Mouse (Mus musculus): ENCODE data around the gene Asic1. TPM values are rescaled to one million over a fixed set of nuclear protein-coding genes. Genes with fewer than 3 reads are reported as not detected.
A peak's percentile ranks its signal among the peaks of the same experiment; 100 is the strongest.

Gene Asic1
- polyA plus RNA-seq (2012; rRNA removed), result 0.19 and 0.22 TPM in 2 replicates

- peak; percentile 53 for DNase-seq (ENCODE audit: low spot score)
Measured at GRCm38 (mm10) chr15:99670154-99670821, at the start of gene Asic1. Asic1 (plus strand) TSS chr15:99670368.

DNA sequence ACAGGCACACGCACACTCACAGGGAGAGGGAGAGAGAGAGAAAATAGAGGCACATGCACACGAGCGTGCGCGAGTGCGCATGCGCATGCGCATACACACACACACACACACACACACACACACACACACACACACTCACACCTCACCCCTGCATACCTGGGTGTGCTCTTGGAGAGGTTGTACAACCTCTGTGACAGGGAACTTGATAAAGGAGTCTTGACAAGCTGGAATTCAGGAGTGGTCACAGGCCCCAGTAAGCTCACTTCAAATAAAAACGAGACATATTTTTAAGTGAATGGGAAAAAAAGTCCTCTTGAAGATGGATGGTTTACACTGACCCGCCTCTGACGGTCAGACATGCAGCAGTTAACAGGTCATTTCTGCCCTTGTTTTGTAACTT is 48.1 kb upstream of the Asic1 start:
- no peak for DNase-seq (ENCODE audit: low spot score)

DNA sequence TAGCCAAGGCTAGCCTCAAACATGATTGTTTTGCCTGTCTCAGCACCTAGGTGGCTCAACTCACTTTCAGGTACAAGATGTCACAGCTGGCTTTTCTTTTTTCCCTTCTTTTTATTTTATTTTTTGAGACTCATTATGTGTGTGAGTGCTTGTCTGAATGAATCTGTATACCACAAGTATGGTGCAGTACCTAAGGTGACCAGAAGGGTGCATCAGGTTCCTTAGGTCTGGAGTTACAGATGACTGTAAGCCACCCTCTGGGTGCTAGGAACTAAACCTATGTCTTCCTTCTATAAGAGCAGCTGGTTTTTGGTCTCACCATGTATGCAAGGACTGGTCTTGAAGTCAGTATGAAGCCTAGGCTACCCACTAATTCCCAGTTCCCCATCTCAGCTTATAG is 38.5 kb upstream of the Asic1 start:
- DNase-seq (ENCODE audit: low spot score), result no peak

GRCm38 (mm10) chr15:99634702-99635101 is 35.5 kb upstream of the Asic1 start:
- DNase-seq (ENCODE audit: low spot score), result no peak

- DNase-seq (ENCODE audit: low spot score), result no peak
Measured at GRCm38 (mm10) chr15:99637405-99638123, 32.6 kb upstream of the Asic1 start.

DNA sequence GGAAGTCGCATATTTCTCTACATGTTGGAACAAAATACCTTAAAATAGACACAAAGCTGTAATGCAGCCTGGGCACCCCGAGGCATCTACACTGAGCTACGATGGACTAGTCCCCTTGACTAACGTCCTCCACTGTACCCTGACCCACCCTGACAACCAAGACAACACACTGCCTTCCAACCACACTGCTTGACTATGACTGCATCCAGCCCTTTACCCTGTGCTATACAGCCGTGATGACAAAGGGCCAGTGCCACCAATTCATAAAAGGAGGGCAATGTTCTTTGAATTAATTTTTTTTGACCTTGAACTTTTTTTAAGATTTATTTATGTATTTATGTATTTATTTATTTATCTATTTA is 32.1 kb upstream of the Asic1 start:
- DNase-seq (ENCODE audit: low spot score), result no peak

- DNase-seq (ENCODE audit: low spot score), result no peak
Measured at GRCm38 (mm10) chr15:99642622-99643021, 27.5 kb upstream of the Asic1 start.

DNA sequence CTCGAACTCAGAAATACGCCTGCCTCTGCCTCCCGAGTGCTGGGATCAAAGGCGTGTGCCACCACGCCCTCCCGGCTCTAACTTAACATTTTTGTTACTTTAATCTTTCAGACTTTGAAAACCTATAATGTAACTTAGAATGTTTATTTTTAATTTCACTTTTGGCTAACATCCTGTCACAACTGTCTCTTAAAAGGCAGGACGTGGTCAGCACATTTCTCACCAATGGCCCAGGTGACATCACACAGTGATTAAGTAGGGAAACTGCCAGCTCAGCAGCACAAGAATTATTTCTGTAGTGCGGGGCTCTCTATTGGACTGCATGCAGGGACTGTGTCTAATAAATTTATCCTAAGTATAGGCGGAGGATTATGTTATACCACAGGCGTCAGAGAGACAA is 26.3 kb upstream of the Asic1 start:
- no peak for DNase-seq (ENCODE audit: low spot score)

DNA sequence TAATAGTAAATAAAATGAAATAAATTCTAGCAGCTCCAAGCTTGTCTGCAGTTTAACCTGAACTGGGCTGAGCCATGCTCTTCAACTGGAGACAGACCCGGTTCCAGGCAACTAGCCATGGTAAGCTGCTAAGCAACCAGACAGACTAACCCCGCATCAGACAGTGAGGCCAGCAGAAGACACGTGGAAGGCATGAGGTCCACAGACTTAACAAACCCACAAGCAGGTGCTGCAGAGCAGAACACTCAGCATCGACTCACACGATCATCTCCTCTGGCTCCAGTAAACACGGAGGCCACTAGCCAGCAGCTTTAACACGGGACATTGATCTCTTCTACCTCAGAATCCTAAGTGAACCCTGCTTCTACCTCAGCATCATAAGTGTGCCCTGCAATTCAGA is 25.4 kb upstream of the Asic1 start:
- DNase-seq (ENCODE audit: low spot score), result no peak

DNA sequence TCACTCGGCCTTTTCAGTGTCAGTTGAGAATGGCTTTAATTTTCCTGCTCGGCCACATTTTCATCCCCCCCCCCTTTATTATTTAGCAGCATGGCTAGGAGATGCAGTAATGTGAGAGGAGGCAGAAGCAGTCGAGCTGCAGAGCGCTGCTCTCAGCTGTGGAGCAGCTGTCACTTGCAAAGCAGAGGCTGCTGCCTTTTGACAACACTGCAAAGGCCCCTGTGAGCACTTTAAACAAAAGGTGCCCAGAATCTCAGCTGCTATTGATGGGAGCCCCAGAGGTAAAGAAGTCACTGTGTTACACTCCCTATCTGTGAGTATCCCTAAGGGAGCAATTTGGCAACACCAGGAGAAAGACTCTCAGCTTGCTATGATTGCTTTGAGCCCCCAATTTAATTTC is 21.8 kb upstream of the Asic1 start:
- no peak for DNase-seq (ENCODE audit: low spot score)

- no peak for DNase-seq (ENCODE audit: low spot score)
Measured at GRCm38 (mm10) chr15:99649067-99649761, 21.0 kb upstream of the Asic1 start.

DNA sequence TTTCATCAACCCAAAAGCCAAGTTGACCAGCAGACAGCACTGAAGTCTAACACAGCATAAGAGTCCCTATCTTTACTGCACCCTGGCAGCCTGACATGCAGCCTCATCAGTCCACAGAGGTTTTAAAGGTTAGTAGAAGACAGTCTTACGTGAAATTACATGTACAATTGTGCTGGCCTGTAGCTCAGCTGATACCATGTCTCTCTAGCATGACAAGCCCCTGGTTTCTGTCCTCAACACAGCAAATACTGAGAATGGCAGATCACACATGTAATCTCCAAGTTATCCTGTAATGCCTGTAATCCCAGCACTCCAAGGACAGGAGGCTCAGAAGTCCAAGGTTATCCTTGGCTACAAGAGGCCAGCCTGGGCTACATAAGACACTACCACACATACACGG is 19.9 kb upstream of the Asic1 start:
- DNase-seq (ENCODE audit: low spot score), result no peak

DNA sequence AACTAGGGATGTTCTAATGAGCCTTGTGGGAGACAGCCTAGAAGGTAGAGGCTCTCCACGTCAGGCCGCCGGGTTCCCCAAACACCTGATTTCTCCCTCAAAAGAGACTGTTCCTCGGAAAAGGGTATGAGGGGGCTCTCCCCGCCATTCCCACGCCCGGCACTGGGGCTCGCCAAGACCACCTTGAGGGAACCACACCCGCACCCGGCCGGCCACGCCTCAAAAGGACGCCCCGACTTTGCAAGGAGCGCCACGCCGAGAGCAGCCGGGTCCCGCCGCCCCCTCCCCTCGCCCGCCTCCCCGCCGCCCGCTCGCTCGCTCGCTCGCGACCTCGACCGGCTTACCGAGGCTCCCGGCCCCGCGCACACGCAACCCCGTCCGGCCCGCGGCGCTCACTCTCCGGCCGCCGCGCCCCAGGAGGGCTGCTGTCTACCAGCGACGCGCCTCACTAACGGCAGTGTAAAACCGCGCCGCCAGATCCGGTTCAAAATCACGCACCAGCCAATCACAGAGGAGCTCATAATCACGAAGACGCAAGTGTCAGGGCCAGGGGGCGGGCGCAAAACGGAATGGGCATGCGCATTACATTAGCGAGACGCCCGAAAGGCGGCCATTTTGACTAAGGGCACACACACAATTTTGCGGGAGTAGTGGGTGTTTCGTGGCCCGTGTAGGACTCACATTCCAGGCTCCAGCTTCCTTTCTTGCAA is 18.9 kb upstream of the Asic1 start, which contains the start of gene Racgap1:
Racgap1 (minus strand) TSS at position 494 of the 710 bp plus-strand sequence.
- peak; percentile 83 for DNase-seq (ENCODE audit: low spot score)

GRCm38 (mm10) chr15:99651984-99652872 is 17.9 kb upstream of the Asic1 start:
- DNase-seq (ENCODE audit: low spot score), result no peak

GRCm38 (mm10) chr15:99653291-99653690 is 16.9 kb upstream of the Asic1 start:
- DNase-seq (ENCODE audit: low spot score), result no peak

GRCm38 (mm10) chr15:99653876-99654275 is 16.3 kb upstream of the Asic1 start:
- DNase-seq (ENCODE audit: low spot score), result no peak

DNA sequence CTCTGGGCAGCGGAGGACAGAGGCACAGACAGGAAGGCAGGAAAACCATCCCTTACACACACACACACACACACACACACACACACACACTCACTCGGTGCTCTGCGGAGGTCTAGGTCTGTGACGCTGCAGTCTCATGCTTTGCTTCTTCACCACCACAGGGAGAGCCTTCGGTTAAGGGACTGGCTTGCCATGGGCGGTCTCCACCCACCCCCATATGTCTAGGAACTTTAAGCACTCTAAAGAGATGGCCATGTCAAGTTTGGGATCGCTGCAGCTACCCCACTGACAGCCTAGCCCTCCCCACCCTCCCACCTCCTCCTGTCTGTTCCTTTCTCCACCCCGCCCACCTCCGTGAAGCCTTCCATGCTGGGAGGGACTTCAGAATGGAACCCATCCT is 14.2 kb upstream of the Asic1 start:
- no peak for DNase-seq (ENCODE audit: low spot score)

DNA sequence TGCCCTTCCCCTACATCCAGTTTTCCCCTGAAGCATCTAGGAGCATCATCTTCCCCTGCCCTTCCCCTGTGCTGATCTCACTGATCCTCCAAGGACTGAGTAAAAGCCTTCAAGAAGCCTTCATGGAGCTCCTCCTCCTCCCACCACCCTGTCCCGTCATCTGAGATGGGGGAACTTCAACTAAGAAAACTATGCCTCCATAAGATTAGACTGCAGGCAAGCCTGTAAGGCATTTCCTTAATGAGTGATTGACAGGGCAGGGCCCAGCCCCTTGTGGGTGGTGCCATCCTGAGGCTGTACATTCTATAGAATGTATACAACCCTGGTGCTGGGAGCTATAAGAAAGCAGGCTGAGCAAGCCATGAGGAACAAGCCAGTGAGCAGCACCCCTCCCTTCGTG is 11.7 kb upstream of the Asic1 start:
- DNase-seq (ENCODE audit: low spot score), result no peak

DNA sequence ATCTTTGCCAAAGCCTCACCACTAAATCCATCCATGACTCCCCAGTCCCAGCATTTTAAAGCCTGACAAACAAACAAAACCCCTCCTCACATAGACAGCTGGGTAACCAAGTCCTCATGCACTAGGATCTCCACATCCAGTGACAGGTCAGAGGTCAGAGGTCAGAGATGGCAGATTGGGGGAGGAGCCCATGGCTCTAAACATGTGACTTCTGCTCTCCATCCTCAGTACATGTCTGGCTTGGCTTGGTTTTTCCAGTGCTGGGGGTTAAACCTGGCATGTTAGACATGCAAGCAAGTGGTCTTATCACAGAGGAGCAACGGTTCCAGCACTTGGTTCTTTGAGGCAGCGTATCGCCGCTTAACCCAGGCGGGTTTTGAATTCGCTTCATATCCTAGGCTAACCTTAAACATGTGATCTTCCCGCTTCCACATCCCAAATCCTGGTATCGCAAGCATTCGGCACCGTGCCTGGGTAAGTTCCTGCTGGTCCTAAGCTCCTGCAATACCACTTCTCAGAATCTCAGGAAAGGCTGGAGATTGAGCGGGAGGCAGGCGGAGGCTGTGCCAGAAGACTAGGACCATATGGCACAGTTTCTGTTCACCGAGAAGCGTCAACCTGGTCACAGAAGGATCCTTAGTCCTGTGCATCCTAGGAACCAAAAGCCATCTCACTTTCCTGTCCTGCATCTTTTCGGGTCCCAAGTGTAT is 8.9 kb upstream of the Asic1 start:
- DNase-seq (ENCODE audit: low spot score), result no peak

- DNase-seq (ENCODE audit: low spot score), result no peak
Measured at GRCm38 (mm10) chr15:99662371-99662770, 7.8 kb upstream of the Asic1 start.

All from urinary bladder, adult 2 months (tissue).